Mouse (Mus musculus) megakaryocyte, embryonic 14.5 days (primary cell): ENCODE data around the gene Tnrc6a. TPM values are rescaled to one million over a fixed set of nuclear protein-coding genes. Genes with fewer than 3 reads are reported as not detected.

Source experiments
- H3K27me3 ChIP-seq: replicated peaks from 2 replicates; pipeline ENCODE3; 2012; ENCODE audit warnings: inconsistent platforms
- H3K36me3 ChIP-seq: replicated peaks from 2 replicates; pipeline ENCODE3; 2012; ENCODE audit warnings: low read length, inconsistent platforms, mixed read lengths
- H3K4me1 ChIP-seq: 2 replicates; pipeline ENCODE4 v1.6.1; 2012; ENCODE audit warnings: inconsistent platforms
- H3K4me3 ChIP-seq: replicated peaks from 2 replicates; pipeline ENCODE3; 2012; ENCODE audit warnings: moderate library complexity, mild to moderate bottlenecking, inconsistent platforms
- H3K9me3 ChIP-seq: 2 replicates; pipeline ENCODE4 v1.6.1; 2012; ENCODE audit warnings: inconsistent platforms
- FLI1 ChIP-seq: IDR thresholded peaks from 2 replicates; pipeline ENCODE4 v1.6.1; 2012; ENCODE audit warnings: low read length, inconsistent platforms, mixed read lengths
- GATA1 ChIP-seq: IDR thresholded peaks from 3 replicates; pipeline ENCODE4 v1.6.1; 2012; ENCODE audit warnings: mixed read lengths, low read length, inconsistent platforms, borderline replicate concordance
- polyA plus RNA-seq: library from polyadenylated mRNA; stranded (reverse); fragments of >175 nt; gene quantifications from 2 replicates; pipeline ENCODE4 v1.2.3, GENCODE M21; 2012; ENCODE audit warnings: low replicate concordance; ENCODE audit not compliant: insufficient read depth

Gene Tnrc6a
- polyA plus RNA-seq, 1 experiment = 41.6 TPM

DNA sequence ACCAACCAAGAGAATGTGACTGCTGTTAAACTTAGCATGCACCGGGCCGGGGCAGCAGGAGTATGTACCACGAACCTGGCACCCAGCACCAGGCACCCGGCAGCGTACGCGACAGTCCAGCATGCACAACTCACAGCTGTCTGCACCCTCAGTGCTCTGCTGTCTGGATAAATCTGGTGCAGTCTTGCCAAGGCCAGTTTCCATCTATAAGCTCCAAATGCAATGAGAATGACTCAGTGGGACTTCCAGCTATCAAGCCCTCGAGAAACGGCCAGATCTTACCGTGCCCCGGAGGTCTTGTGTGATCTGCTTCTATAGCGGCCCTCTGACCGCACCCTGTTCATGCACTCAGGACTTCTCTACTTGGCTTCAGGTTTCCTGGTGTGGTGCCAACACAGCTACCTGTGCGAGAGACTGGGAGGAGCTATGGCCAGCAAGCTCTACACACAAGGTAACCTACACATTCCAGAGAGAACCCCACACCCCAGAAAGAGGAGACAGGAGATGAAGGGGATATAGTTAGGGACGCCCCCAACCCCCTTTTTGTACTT is 76.0 kb downstream of the Tnrc6a start:
- H3K4me3 ChIP-seq = no peak overlapping the region
- peaks cover 13% of the 10 kb centered on the region for H3K36me3 ChIP-seq
- H3K27me3 ChIP-seq = peaks cover 19% of the 10 kb centered on the region
- no peaks in the 10 kb centered on the region for H3K9me3 ChIP-seq
- no peak for TF ChIP-seq GATA1
- no peak for TF ChIP-seq FLI1
- peaks cover 7% of the 10 kb centered on the region; the same call in 1 of the 2 replicates for H3K4me1 ChIP-seq

GRCm38 (mm10) chr7:123200722-123201121 is 77.0 kb downstream of the Tnrc6a start:
- Histone ChIP-seq H3K4me3 (no peak overlapping the region), H3K4me1 (peaks cover 10% of the 10 kb centered on the region; the same call in 1 of the 2 replicates), H3K9me3 (no peaks in the 10 kb centered on the region), H3K36me3 (peaks cover 3% of the 10 kb centered on the region), H3K27me3 (peaks cover 19% of the 10 kb centered on the region)
- TF ChIP-seq GATA1 (no peak), FLI1 (no peak)

- H3K4me3 ChIP-seq = no peak overlapping the region
- no peaks in the 10 kb centered on the region for H3K9me3 ChIP-seq
- peaks cover 40% of the 10 kb centered on the region for H3K27me3 ChIP-seq
- TF ChIP-seq GATA1 (no peak), FLI1 (no peak)
- H3K36me3 ChIP-seq = no peaks in the 10 kb centered on the region
- H3K4me1 ChIP-seq = peaks cover 4% of the 10 kb centered on the region; the same call in 1 of the 2 replicates
These were observed 81.6 kb downstream of the Tnrc6a start for GRCm38 (mm10) chr7:123205261-123205660.

- H3K4me3 ChIP-seq = no peak overlapping the region
- TF ChIP-seq FLI1 (no peak), GATA1 (no peak)
- no peaks in the 10 kb centered on the region for H3K9me3 ChIP-seq
- peaks cover 44% of the 10 kb centered on the region for H3K27me3 ChIP-seq
- peaks cover 4% of the 10 kb centered on the region; the same call in 1 of the 2 replicates for H3K4me1 ChIP-seq
- no peaks in the 10 kb centered on the region for H3K36me3 ChIP-seq
These were observed 83.9 kb downstream of the Tnrc6a start for GRCm38 (mm10) chr7:123207561-123207960.

DNA sequence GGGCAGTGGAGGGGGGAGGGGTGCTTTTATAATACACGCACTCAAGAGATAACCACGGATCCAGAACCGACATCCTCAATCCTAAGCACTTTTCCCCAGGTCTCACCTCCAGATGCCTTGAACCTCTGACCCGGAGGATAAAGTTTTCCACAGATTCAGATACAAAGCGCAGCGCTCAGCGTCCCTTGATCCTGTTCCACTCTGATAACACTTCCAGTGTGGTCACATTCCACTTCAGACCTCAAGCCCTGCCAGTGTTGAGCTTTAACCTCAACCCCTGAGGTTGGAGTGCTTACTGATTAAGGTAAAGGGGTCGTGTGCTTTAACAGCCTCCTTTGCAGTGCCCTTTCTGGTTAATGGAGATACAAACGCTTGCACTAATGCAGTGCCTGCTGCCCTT is 86.2 kb downstream of the Tnrc6a start:
- no peak for TF ChIP-seq FLI1
- TF ChIP-seq GATA1 = no peak

DNA sequence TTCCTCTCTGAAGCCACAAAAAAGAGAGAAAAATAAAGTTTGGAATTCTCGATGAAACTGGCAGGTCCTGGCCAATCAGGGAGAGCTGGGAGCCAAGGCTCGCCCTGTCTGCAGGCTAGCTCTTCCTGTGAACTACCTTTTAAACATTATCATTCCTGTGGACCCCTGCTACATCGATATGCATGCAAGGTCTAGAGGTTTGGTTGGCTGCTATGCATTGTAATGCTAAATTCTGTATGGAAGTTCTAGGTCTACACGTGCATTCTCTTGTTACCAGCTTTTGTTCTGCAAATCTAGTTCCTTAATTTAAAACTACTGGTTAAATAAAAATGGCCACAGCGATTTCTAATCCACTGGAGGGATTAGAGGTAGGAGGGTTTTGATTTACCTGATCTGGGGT is 87.8 kb downstream of the Tnrc6a start:
- Histone ChIP-seq H3K4me1 (peaks cover 3% of the 10 kb centered on the region; the same call in 1 of the 2 replicates), H3K9me3 (no peaks in the 10 kb centered on the region), H3K36me3 (no peaks in the 10 kb centered on the region), H3K27me3 (peaks cover 54% of the 10 kb centered on the region), H3K4me3 (no peak overlapping the region)
- TF ChIP-seq GATA1 (no peak), FLI1 (no peak)

More for the DNA sequence above, 86.2 kb downstream of the Tnrc6a start:
- no peaks in the 10 kb centered on the region for H3K36me3 ChIP-seq
- H3K27me3 ChIP-seq = peaks cover 47% of the 10 kb centered on the region
- H3K4me1 ChIP-seq = peaks cover 7% of the 10 kb centered on the region; the same call in 1 of the 2 replicates
- H3K4me3 ChIP-seq = no peak overlapping the region
- no peaks in the 10 kb centered on the region for H3K9me3 ChIP-seq

DNA sequence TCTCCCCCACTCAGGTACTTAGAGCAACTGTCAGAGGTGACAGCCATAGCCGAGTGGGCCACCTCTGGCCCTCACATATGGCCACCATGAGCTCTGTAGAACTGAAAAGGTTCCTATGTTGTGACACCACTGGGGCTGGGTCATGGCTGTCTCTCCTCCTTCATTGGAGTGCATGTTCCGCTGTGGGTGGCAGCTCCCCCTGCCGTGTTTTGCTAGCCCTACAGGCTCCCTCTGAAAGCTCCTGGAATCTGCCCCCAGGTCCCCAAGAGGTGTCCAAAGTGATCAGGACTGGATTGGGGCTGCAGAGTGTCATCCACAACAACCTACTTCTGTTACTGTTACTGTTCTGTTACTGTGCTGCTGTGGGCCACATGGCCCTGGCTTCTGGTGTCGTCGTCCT is 88.6 kb downstream of the Tnrc6a start:
- Histone ChIP-seq H3K4me3 (no peak overlapping the region), H3K9me3 (no peaks in the 10 kb centered on the region), H3K27me3 (peaks cover 51% of the 10 kb centered on the region), H3K36me3 (no peaks in the 10 kb centered on the region), H3K4me1 (peaks cover 4% of the 10 kb centered on the region; the same call in 1 of the 2 replicates)
- no peak for TF ChIP-seq GATA1
- no peak for TF ChIP-seq FLI1

GRCm38 (mm10) chr7:123214365-123215075 is 90.8 kb downstream of the Tnrc6a start, which contains the start of gene Slc5a11:
Slc5a11 (plus strand) TSS chr7:123214780.
- H3K36me3 ChIP-seq = no peaks in the 10 kb centered on the region
- TF ChIP-seq FLI1 = no peak
- TF ChIP-seq GATA1 = no peak

DNA sequence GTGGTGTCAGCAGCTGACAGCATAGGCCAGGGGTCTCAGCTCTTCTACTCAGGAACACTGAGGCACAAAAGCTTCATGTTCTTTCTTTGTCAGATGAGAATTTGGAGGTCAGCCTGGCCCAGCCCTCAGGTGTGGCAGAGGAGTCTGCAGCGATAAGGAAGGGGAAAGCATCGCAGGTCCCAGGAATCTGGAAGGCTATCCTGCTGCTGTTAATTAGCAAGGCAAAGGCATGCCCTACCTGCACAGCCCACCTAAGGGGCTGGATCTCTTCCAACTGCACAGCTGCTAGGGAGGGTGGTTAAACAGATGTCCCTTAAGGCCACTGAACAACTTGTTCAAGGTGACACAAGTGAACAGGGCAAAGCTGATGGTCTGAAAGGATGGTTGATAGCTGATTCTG is 91.5 kb downstream of the Tnrc6a start:
- TF ChIP-seq FLI1 (no peak), GATA1 (no peak)
- no peak overlapping the region for H3K4me3 ChIP-seq
- H3K9me3 ChIP-seq = no peaks in the 10 kb centered on the region
- H3K36me3 ChIP-seq = no peaks in the 10 kb centered on the region
- peaks cover 10% of the 10 kb centered on the region for H3K4me1 ChIP-seq
- H3K27me3 ChIP-seq = peaks cover 36% of the 10 kb centered on the region

More at GRCm38 (mm10) chr7:123214365-123215075, 90.8 kb downstream of the Tnrc6a start, which contains the start of gene Slc5a11:
- H3K27me3 ChIP-seq = peaks cover 36% of the 10 kb centered on the region
- H3K4me3 ChIP-seq = no peak within 1 kb of the TSS
- no peaks in the 10 kb centered on the region for H3K9me3 ChIP-seq
- peaks cover 10% of the 10 kb centered on the region for H3K4me1 ChIP-seq
